Mouse (Mus musculus): ENCODE measurements around the gene Cplx2. TPM values are rescaled to one million over a fixed set of nuclear protein-coding genes. Genes with fewer than 3 reads are reported as not detected.

Gene Cplx2
- polyA plus RNA-seq, 1 experiment: 9.0 TPM

- H3ac ChIP-seq (ENCODE audit: control insufficient read depth, insufficient read length, low read depth): no peak overlapping the region
- no peak overlapping the region for H3K4me3 ChIP-seq (ENCODE audit: insufficient read depth, poor library complexity, severe bottlenecking)
- H3K79me2 ChIP-seq (ENCODE audit: control insufficient read depth, insufficient read depth): no peaks in the 10 kb centered on the region
- H3K27me3 ChIP-seq (ENCODE audit: control insufficient read depth, insufficient read depth, insufficient read length): no peaks in the 10 kb centered on the region
- TF ChIP-seq MAX (IDR thresholded peaks at IDR 0.05) (no peak), USF1 (IDR thresholded peaks at IDR 0.05; ENCODE audit: low read depth) (no peak)
- no peaks in the 10 kb centered on the region for H3K79me3 ChIP-seq (ENCODE audit: low read depth)
- H3K36me3 ChIP-seq (ENCODE audit: control insufficient read depth, insufficient read depth): no peaks in the 10 kb centered on the region
These were observed 5.6 kb downstream of the Cplx2 start for GRCm38 (mm10) chr13:54376736-54377135.

DNA sequence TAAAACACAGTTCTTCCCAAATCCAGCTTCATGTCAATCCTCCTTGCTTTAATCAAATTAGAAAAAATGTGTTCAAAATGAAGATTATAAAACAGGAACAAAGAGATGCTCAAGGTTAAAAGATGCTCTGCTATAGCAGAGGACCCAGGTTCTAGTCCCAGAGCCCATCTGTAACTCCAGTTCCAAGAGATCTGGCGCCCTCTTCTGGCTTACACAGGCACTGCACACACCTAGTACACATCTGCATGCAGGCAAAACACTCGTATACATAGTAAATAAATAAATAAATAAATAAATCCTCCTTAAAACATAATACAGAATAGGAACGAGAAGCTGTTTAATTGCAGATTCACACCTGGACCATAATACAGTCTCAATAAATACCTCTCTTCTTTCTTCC is 6.9 kb downstream of the Cplx2 start:
- H3K36me3 ChIP-seq (ENCODE audit: control insufficient read depth, insufficient read depth): no peaks in the 10 kb centered on the region
- no peaks in the 10 kb centered on the region for H3K79me2 ChIP-seq (ENCODE audit: control insufficient read depth, insufficient read depth)
- no peak overlapping the region for H3ac ChIP-seq (ENCODE audit: control insufficient read depth, insufficient read length, low read depth)
- no peak for TF ChIP-seq CTCF (IDR thresholded peaks at IDR 0.05; ENCODE audit: control insufficient read depth, insufficient read depth, insufficient read length)
- no peak for TF ChIP-seq USF1 (IDR thresholded peaks at IDR 0.05; ENCODE audit: low read depth)
- TF ChIP-seq MYOD1 (IDR thresholded peaks at IDR 0.05; ENCODE audit: control insufficient read depth, insufficient read length, low read depth): no peak
- TF ChIP-seq CEBPB (IDR thresholded peaks at IDR 0.05; ENCODE audit: low read depth): no peak
- TF ChIP-seq MAX (IDR thresholded peaks at IDR 0.05): no peak
- H3K4me3 ChIP-seq (ENCODE audit: insufficient read depth, poor library complexity, severe bottlenecking): no peak overlapping the region
- H3K79me3 ChIP-seq (ENCODE audit: low read depth): no peaks in the 10 kb centered on the region
- H3K27me3 ChIP-seq (ENCODE audit: control insufficient read depth, insufficient read depth, insufficient read length): no peaks in the 10 kb centered on the region

GRCm38 (mm10) chr13:54380421-54380820 is 9.3 kb downstream of the Cplx2 start:
- Histone ChIP-seq H3ac (ENCODE audit: control insufficient read depth, insufficient read length, low read depth) (no peak overlapping the region), H3K36me3 (ENCODE audit: control insufficient read depth, insufficient read depth) (no peaks in the 10 kb centered on the region), H3K4me3 (ENCODE audit: insufficient read depth, poor library complexity, severe bottlenecking) (no peak overlapping the region), H3K27me3 (ENCODE audit: control insufficient read depth, insufficient read depth, insufficient read length) (peaks cover 3% of the 10 kb centered on the region), H3K79me3 (ENCODE audit: low read depth) (no peaks in the 10 kb centered on the region), H3K79me2 (ENCODE audit: control insufficient read depth, insufficient read depth) (no peaks in the 10 kb centered on the region)
- no peak for TF ChIP-seq FOSL1 (IDR thresholded peaks at IDR 0.05; ENCODE audit: insufficient read depth, low read length, poor library complexity, severe bottlenecking)
- TF ChIP-seq USF1 (IDR thresholded peaks at IDR 0.05; ENCODE audit: low read depth): no peak
- no peak for TF ChIP-seq MYOG (IDR thresholded peaks at IDR 0.05; ENCODE audit: control insufficient read depth, extremely low read depth, insufficient read length)
- TF ChIP-seq CTCF (IDR thresholded peaks at IDR 0.05; ENCODE audit: control insufficient read depth, insufficient read depth, insufficient read length): no peak
- no peak for TF ChIP-seq MAX (IDR thresholded peaks at IDR 0.05)

DNA sequence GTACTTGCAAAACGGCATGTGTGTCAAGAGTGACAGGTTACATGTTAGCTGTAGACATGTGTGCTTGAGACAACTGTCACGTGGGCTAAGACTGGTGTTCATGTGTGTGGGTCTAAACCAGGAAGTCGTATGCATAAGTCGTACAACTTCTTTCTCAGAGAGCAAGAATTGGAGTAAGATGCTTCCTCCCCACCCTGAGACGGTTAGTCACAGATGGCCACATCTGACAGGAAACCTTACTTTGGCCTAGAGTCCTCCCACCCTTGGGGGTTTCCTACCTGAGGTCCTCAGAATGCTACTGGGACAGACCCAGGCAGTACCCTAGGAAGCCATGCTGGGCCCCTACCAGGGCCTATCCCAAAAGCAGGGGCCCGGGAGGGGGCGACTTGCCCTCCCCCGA is 10.2 kb downstream of the Cplx2 start:
- Histone ChIP-seq H3K36me3 (ENCODE audit: control insufficient read depth, insufficient read depth) (no peaks in the 10 kb centered on the region), H3ac (ENCODE audit: control insufficient read depth, insufficient read length, low read depth) (no peak overlapping the region), H3K27me3 (ENCODE audit: control insufficient read depth, insufficient read depth, insufficient read length) (peaks cover 11% of the 10 kb centered on the region), H3K79me2 (ENCODE audit: control insufficient read depth, insufficient read depth) (no peaks in the 10 kb centered on the region), H3K4me3 (ENCODE audit: insufficient read depth, poor library complexity, severe bottlenecking) (no peak overlapping the region), H3K79me3 (ENCODE audit: low read depth) (no peaks in the 10 kb centered on the region)
- TF ChIP-seq USF1 (IDR thresholded peaks at IDR 0.05; ENCODE audit: low read depth) (no peak), CEBPB (IDR thresholded peaks at IDR 0.05; ENCODE audit: low read depth) (no peak), FOSL1 (IDR thresholded peaks at IDR 0.05; ENCODE audit: insufficient read depth, low read length, poor library complexity, severe bottlenecking) (no peak), MAX (IDR thresholded peaks at IDR 0.05) (no peak), CTCF (IDR thresholded peaks at IDR 0.05; ENCODE audit: control insufficient read depth, insufficient read depth, insufficient read length) (no peak), MYOG (IDR thresholded peaks at IDR 0.05; ENCODE audit: control insufficient read depth, extremely low read depth, insufficient read length) (no peak), MYOD1 (IDR thresholded peaks at IDR 0.05; ENCODE audit: control insufficient read depth, insufficient read length, low read depth) (no peak)

- TF ChIP-seq MAX (IDR thresholded peaks at IDR 0.05): no peak
- TF ChIP-seq MYOD1 (IDR thresholded peaks at IDR 0.05; ENCODE audit: control insufficient read depth, insufficient read length, low read depth): no peak
- TF ChIP-seq MYOG (IDR thresholded peaks at IDR 0.05; ENCODE audit: control insufficient read depth, extremely low read depth, insufficient read length): no peak
- TF ChIP-seq FOSL1 (IDR thresholded peaks at IDR 0.05; ENCODE audit: insufficient read depth, low read length, poor library complexity, severe bottlenecking): no peak
- TF ChIP-seq CTCF (IDR thresholded peaks at IDR 0.05; ENCODE audit: control insufficient read depth, insufficient read depth, insufficient read length): no peak
- TF ChIP-seq USF1 (IDR thresholded peaks at IDR 0.05; ENCODE audit: low read depth): no peak
- TF ChIP-seq CEBPB (IDR thresholded peaks at IDR 0.05; ENCODE audit: low read depth): no peak
- Histone ChIP-seq H3K79me2 (ENCODE audit: control insufficient read depth, insufficient read depth) (no peaks in the 10 kb centered on the region), H3K4me3 (ENCODE audit: insufficient read depth, poor library complexity, severe bottlenecking) (no peak overlapping the region), H3K79me3 (ENCODE audit: low read depth) (no peaks in the 10 kb centered on the region), H3K36me3 (ENCODE audit: control insufficient read depth, insufficient read depth) (no peaks in the 10 kb centered on the region), H3ac (ENCODE audit: control insufficient read depth, insufficient read length, low read depth) (no peak overlapping the region), H3K27me3 (ENCODE audit: control insufficient read depth, insufficient read depth, insufficient read length) (peaks cover 27% of the 10 kb centered on the region)
These were observed 12.4 kb downstream of the Cplx2 start for GRCm38 (mm10) chr13:54383531-54383930.

- Histone ChIP-seq H3K79me3 (ENCODE audit: low read depth) (no peaks in the 10 kb centered on the region), H3K4me3 (ENCODE audit: insufficient read depth, poor library complexity, severe bottlenecking) (no peak overlapping the region), H3K36me3 (ENCODE audit: control insufficient read depth, insufficient read depth) (no peaks in the 10 kb centered on the region), H3K79me2 (ENCODE audit: control insufficient read depth, insufficient read depth) (no peaks in the 10 kb centered on the region), H3K27me3 (ENCODE audit: control insufficient read depth, insufficient read depth, insufficient read length) (peaks cover 35% of the 10 kb centered on the region), H3ac (ENCODE audit: control insufficient read depth, insufficient read length, low read depth) (no peak overlapping the region)
- no peak for TF ChIP-seq CEBPB (IDR thresholded peaks at IDR 0.05; ENCODE audit: low read depth)
- no peak for TF ChIP-seq USF1 (IDR thresholded peaks at IDR 0.05; ENCODE audit: low read depth)
- no peak for TF ChIP-seq FOSL1 (IDR thresholded peaks at IDR 0.05; ENCODE audit: insufficient read depth, low read length, poor library complexity, severe bottlenecking)
- no peak for TF ChIP-seq MYOG (IDR thresholded peaks at IDR 0.05; ENCODE audit: control insufficient read depth, extremely low read depth, insufficient read length)
- no peak for TF ChIP-seq CTCF (IDR thresholded peaks at IDR 0.05; ENCODE audit: control insufficient read depth, insufficient read depth, insufficient read length)
These were observed 13.4 kb downstream of the Cplx2 start for GRCm38 (mm10) chr13:54384518-54384917.

All from C2C12 (cell line).